Mouse (Mus musculus): ENCODE data around the gene Gm5105.

Gm5105 gene

GRCm38 (mm10) chr3:138067288-138067687 is at the start of gene Gm5105:
TSS of gene Gm5105 (minus strand) at chr3:138067388.
- DNase-seq = no peak

- DNase-seq = no peak
Observed at GRCm38 (mm10) chr3:138116871-138117270, 49.7 kb upstream of the Gm5105 start.

- DNase-seq = no peak
Observed at GRCm38 (mm10) chr3:138114106-138114505, 46.9 kb upstream of the Gm5105 start.

DNA sequence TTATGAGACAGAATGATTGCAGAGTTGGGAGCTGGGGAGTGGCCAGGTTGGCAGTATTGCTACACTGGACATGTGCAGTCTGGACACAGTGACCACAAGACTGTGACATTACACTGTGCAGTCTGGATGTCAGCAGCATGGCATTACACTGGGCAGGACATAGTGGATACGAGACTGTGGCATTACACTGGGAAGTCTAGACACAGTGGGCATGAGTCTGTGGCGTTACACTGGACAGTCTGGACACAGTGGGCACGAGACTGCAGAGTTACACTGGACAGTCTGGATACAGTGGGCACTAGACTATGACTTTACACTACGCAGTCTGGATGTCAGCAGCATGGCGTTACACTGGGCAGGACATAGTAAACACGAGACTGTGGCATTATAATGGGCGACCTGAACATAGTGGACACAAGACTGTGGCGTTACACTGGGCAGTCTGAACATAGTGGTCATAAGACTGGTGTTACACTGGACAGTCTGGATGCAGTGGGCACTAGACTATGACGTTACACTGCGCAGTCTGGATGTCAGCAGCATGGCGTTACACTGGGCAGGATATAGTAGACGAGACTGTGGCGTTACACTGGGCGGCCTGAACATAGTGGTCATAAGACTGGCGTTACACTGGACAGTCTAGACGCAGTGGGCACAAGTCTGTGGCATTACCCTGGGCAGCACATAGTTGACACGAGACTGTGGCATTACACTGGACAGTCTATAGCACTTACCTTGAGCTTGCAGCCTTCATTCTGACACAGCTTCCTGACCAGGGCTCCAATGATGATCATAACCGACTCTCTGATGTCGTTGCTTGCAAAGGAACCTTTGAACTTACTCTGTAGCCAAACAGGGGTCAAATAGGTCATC is 44.0 kb upstream of the Gm5105 start:
- no peak for DNase-seq

DNA sequence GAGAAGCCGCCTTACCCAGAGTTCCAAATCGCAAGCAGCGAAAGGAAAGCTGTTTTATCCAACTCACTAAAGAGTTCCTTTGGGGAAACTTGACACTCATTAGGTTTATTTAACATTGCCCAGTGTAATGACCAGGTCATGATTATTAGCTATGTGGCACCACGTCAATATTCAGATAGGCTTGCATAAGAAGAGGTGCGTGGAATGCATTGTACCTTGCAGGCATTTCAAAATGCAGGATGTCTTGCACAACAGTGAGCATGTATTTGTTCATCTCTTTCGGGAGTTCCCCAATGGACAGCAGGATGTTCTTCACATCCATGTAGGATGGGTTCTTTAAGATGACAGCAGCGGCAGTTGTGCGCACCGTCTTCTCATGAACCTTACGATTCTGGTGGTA is 39.7 kb upstream of the Gm5105 start:
- no peak for DNase-seq

DNA sequence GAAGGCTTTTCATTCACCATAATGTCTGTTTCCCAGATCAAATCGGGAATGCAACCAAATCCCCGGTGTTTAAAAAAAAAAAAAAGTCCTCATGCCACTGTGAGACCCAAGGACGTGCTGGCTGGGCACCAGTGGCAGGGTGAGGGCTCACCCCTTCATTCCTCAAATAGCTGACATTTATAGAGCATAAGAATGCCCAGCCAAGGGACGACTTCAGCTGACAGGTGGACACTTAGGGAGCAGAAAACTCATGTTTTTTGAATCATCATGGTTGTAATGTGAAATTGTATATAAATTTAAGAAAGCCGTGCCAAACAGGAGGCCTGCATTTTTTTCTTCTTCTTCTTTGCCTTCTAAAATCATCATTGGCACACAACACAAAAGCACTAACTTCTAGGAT is 37.9 kb upstream of the Gm5105 start:
- DNase-seq = no peak

DNA sequence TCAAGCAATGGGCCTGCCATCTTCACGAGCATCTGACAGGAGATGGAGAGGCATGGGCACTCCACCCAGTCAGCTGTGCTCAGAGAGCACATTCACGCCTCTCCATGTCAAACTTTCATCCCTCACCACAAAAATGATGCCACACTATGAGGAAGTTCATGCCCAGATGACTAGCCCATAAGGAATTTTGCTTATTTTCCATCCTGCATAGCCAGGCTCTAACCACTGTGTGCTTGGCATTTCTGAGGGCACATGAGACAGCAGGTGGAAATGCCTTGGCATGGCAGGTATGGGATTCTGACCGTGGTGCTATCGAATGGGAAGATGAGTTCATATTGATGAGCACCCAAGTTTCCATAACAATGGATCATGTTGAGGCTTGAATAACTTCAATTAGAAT is 36.5 kb upstream of the Gm5105 start:
- DNase-seq = no peak

DNA sequence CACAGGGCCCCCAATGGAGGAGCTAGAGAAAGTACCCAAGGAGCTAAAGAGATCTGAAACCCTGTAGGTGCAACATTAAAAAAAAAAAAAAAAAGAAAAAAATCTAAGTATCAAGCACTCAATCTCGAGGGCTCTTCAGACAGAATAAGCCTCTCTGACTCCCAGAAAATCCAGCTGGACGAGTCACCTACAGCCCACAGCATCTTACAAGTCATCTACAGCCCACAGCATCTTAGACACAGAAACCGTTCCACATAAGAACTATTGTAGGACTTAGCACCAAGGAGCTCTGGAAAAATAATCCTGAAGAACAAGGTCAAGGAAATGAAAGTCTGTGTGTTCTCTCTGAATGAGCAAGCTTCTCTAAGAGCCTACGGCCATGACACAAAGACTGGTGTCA is 34.7 kb upstream of the Gm5105 start:
- DNase-seq = no peak

DNA sequence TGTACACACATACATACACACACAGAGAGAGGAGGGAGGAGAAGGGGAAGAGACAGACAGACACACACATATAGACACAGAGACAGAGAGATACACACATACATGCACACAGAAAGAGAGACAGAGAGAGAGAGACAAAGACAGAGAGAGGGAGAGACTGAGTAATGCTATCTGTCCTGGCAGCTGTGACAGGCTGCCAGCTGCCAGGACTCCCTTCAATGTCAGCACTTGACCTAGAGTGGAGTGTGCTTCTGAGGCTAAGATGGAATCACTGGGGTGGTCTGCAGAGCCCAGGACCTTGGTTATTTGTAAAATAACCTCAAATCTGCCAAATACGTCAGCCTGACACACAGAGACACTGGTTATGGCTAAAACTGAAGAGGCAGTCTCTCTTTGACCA is 30.5 kb upstream of the Gm5105 start:
- no peak for DNase-seq

DNA sequence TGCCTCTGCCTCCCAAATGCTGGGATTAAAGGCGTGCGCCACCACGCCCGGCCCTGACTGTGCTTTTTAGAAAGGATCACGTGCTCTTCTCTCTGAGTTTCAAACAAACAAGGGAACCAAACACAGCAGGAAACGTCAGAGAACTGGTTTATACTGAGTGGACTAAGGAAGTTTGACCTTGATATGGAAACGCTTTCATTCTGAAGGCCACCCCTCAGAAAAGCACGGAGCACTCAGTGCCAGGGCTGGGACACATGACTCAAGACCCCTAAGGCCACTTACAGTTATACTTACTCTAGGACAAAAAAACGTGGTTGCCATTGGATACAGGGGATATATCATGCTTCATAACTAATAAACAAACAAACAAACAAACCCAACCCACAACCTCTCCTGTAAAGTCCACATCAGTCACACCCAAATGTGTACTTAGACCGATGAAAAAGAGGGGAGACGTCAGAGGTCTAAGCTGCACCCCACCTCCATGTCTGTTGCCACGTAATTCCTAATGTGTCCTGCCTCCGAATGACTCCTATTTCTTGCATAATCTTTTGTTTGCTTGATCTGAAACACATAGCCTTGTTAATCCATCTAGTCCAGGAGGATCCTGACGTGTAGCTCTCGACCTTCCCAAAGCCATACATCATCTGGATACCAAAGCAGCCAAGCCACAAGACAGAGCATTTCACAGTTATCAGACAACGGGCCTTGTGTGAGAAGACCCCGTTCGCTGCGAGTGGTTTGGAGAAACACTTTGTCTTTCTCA is 29.3 kb upstream of the Gm5105 start:
- no peak for DNase-seq

DNA sequence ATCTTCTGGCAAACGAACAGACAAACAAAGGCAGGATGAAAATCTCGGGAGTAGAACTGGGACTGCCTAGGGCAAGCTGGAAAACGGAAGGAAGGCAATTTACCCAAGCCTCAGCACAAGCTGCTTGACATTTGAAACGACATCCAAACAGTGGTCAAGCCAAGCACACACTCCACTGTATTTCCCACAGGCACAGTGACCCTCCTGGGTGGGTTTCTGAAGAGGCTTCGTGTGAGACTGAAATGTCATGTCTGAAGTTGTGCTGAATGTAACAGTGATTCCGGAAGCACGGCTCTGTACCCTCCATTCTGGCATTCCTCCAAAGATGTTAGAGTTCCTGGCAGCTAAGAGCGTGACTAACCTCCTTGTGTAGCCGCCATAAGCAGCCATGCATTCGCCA is 28.5 kb upstream of the Gm5105 start:
- DNase-seq = no peak

DNA sequence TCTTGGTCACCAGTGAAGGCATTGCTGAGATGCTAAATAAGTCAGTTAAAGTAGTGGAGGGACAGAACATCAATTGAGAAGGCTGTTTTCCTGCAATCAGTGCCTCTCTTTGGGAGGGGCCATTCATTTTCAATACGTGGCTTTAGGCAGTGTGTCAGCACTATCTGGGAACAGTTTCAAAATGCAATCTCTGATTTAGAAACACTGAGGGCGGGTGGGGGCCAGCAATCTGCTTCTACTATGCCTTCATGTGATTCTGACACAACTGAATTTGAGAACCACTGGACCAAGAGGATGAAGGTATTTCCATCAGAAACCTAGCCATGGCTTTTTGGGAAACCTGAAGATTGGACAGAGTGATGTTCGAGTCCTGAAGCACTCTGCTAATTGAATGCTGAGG is 28.1 kb upstream of the Gm5105 start:
- DNase-seq = no peak

GRCm38 (mm10) chr3:138083896-138084295 is 16.7 kb upstream of the Gm5105 start:
- no peak for DNase-seq

- DNase-seq = no peak
Observed at GRCm38 (mm10) chr3:138083073-138083637, 16.0 kb upstream of the Gm5105 start.

- no peak for DNase-seq
Observed at GRCm38 (mm10) chr3:138078701-138079100, 11.5 kb upstream of the Gm5105 start.

DNA sequence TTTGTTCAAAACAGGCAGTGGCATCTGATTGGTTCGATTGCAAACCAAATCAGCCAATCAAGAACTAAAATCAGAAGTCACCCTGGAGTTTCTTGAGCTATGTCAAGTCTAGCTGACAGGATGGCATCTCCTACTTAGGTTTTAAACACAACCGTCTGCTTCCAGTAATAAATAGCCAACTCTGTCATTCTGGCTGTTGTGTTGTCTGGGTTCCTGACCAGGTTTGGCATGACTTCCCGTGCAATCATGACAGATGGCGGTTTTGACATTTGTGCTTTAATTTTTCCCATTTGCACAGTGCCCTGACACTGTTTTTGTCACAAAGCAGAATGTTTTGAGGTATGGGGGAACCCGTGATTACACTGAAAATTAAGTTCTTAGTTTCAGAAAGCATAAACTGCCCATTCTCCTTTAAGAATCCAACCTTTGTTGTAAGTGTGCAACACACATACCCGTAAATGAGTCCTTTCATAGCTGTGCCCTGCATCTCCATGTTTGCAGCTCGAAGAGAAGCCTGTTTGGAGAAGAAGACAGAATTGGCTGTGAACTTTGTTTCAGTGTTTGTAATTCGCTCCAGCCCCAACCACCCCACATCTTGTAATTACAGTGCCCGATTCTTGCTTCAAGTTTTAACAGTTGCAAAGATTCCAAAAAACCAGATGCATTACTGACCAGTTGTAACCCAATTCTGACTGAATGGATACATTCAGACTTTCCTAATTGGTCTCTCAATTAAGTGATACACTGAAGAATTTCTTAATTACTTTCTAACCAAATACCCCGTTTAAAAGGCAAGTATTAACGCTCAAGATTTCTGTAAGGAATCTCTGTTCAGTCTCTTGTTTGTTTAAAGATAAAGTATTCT is 10.5 kb upstream of the Gm5105 start:
- DNase-seq = no peak

- no peak for DNase-seq
Observed at GRCm38 (mm10) chr3:138075209-138075608, 8.0 kb upstream of the Gm5105 start.

DNA sequence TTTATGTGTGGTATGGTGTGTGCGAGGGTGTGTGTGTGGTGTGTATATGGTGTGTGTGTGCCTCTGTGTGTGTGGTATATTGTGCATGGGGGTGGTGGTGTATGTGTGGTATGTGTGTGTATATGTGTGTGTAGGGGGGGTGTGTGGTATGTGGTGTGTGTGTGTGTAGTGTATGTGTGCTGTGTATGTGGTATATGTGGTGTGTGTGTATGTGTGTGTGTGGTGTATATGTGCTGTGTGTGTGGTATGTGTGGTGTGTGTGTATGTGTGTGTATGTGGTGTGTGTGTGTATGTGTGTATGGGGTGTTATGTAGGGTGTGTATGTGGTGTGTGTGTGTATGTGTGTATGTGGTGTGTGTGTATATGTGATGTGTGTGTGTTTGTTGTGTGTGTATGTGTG is 7.0 kb upstream of the Gm5105 start:
- DNase-seq = no peak

GRCm38 (mm10) chr3:138071476-138072073 is 4.4 kb upstream of the Gm5105 start:
- no peak for DNase-seq

GRCm38 (mm10) chr3:138071004-138071403 is 3.8 kb upstream of the Gm5105 start:
- DNase-seq = no peak

DNA sequence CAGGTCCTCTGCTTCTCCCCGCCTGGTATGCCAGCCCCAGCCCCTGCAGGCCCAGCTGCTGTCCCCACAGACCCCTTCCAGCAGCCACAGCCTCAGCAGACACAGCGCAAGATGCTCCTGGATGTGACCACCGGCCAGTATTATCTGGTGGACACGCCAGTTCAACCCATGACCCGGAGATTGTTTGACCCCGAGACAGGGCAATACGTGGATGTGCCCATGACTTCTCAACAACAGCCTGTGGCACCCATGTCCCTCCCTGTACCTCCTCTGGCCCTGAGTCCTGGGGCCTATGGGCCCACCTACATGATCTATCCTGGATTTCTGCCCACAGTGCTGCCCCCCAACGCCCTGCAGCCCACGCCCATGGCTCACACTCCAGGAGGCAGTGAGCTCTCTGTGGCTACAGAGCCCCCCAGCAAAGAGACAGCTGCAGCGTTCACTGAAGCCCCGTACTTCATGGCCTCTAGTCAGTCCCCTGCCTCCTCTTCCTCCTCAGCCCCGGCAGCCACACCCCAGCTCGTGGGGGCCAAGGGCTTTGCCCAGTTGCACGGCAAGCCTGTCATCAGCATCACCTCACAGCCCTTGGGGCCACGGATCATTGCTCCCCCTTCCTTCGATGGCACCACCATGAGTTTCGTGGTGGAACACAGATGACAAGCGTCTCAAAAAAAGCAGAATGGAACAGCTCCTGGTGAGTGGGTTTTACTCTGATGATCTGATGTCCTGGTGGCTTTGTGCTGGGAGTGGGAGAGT is 2.7 kb upstream of the Gm5105 start:
- no peak for DNase-seq

DNA sequence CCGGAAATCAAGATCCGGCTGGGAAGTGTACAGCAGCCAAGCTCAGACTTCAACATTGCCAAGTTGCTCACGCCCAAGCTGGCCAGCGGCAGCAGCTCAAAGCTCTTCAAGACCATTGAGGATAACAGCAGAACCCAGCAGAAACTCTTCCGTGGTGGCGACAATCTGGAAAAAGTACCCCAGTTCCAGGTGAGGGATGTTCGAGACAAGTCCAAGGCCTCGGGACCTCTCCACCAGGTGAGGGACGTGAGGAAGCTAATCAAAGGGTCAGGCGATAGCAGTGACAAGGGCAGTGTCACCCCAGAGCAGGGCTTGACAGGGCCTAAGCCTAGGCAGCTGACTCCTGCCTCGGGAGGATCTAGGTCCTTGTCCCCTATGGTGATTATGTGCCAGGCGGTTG is 915 bp upstream of the Gm5105 start:
- DNase-seq = no peak
